Mouse (Mus musculus) stomach, embryonic 16.5 days (tissue): ENCODE results near the gene Rb1. TPM values are rescaled to one million over a fixed set of nuclear protein-coding genes. Genes with fewer than 3 reads are reported as not detected.

Experiments
- microRNA counts: library from miRNA; unstranded; fragments of <30 nt; microRNA quantifications from one replicate; lab custom pipeline; 2016
- microRNA-seq: library from miRNA; unstranded; fragments of <30 nt; microRNA quantifications from one replicate; pipeline ENCODE4, GENCODE M21; 2016
- polyA plus RNA-seq: library from polyadenylated mRNA; unstranded; fragments of >200 nt; fragmentation: Nextera tagmentation; extraction: Ambion mirVana; gene quantifications from 2 replicates; pipeline ENCODE4 v1.2.1, GENCODE M21; 2015

Rb1 gene
- polyA plus RNA-seq, 1 experiment from 2014 or later = 11.5 TPM

MicroRNAs encoded within 50 kb of the gene (microRNA counts, 519-probe panel; counts per million panel counts)
- not detected for microRNA mmu-miR-687 (lab: Ali Mortazavi, UCI)

Small RNA genes within 50 kb of the gene (microRNA-seq; reads per million reads assigned to microRNA genes)
- gene Mir687 = not detected

Other genes with a start within 250 kb of the Rb1 start
- gene Rcbtb2, start 202.8 kb downstream of the Rb1 start, polyA plus RNA-seq = 69.4 and 75.9 TPM in 2 replicates
- gene Lpar6, start 87.9 kb downstream of the Rb1 start, polyA plus RNA-seq = 13.2 and 13.8 TPM in 2 replicates
- gene Itm2b, start 59.5 kb upstream of the Rb1 start, polyA plus RNA-seq = 1,005 and 1,128 TPM in 2 replicates
- gene Med4, start 184.2 kb upstream of the Rb1 start, polyA plus RNA-seq = 68.3 and 68.6 TPM in 2 replicates
- gene Sucla2, start 199.5 kb upstream of the Rb1 start, polyA plus RNA-seq = 106 and 122 TPM in 2 replicates
- 4.3 and 5.1 TPM in 2 replicates for gene Nudt15, start 222.4 kb upstream of the Rb1 start, polyA plus RNA-seq